Mouse (Mus musculus) heart, adult 2 months (tissue): ENCODE data around the gene Gucy2g.

ENCODE experiments used
- CTCF ChIP-seq: fragments of 200-600 bp; IDR thresholded peaks from 2 replicates; pipeline ENCODE4 v1.8.1; 2022; ENCODE audit warnings: antibody characterized with exemption, mild to moderate bottlenecking, moderate library complexity
- EP300 ChIP-seq: fragments of 200-500 bp; IDR thresholded peaks from 2 replicates; pipeline ENCODE4 v1.6.1; 2011; ENCODE audit warnings: low read depth, low read length, control low read depth; ENCODE audit not compliant: insufficient read depth
- POLR2A ChIP-seq: fragments of 200-500 bp; IDR thresholded peaks from 2 replicates; pipeline ENCODE4 v1.6.1; 2011; ENCODE audit warnings: mild to moderate bottlenecking, low read depth, low read length, control low read depth; ENCODE audit not compliant: insufficient read depth

GRCm38 (mm10) chr19:55158606-55159005, 82.4 kb downstream of the Gucy2g start:
- no peak for TF ChIP-seq POLR2A
- TF ChIP-seq CTCF: no peak
- TF ChIP-seq EP300: no peak
